Mouse (Mus musculus) lung, embryonic 14.5 days (tissue): Measurements from ENCODE around the gene Kcnf1. TPM values are rescaled to one million over a fixed set of nuclear protein-coding genes. Genes with fewer than 3 reads are reported as not detected.
"Not testable (repeated sequence)": the region's sequence is repeated elsewhere in the genome, so short reads cannot be mapped to it uniquely, and the experiment has no call there.

Source experiments
- ATAC-seq: fragments of 200-750 bp; cut with Nextera tagmentation; 2 replicates; pipeline ENCODE4 v1.8.0; 2017; ENCODE audit warnings: mild to moderate bottlenecking, moderate TSS enrichment, moderate library complexity; ENCODE audit not compliant: insufficient read depth
- DNase-seq: peaks from one replicate; pipeline ENCODE4 v3.0.0-alpha.2; 2015
- H3K27ac ChIP-seq: fragments of 300-500 bp; sonication (generic); 2 replicates; pipeline ENCODE4 v1.5.1; 2014; ENCODE audit warnings: low read depth, mild to moderate bottlenecking, moderate library complexity
- H3K27me3 ChIP-seq: fragments of 300-500 bp; sonication (generic); 2 replicates; pipeline ENCODE4 v1.6.1; 2014; ENCODE audit warnings: low read length, control low read depth; ENCODE audit not compliant: insufficient read depth
- H3K36me3 ChIP-seq: fragments of 300-500 bp; sonication (generic); 2 replicates; pipeline ENCODE4 v1.6.1; 2014; ENCODE audit warnings: control low read depth; ENCODE audit not compliant: insufficient read depth
- H3K4me1 ChIP-seq: fragments of 300-500 bp; sonication (generic); 2 replicates; pipeline ENCODE4 v1.6.1; 2014; ENCODE audit warnings: antibody characterized with exemption, control low read depth; ENCODE audit not compliant: insufficient read depth
- H3K4me2 ChIP-seq: fragments of 300-500 bp; sonication (generic); 2 replicates; pipeline ENCODE4 v1.6.1; 2014; ENCODE audit warnings: mild to moderate bottlenecking
- H3K4me3 ChIP-seq: fragments of 300-500 bp; sonication (generic); 2 replicates; pipeline ENCODE4 v1.5.1; 2014; ENCODE audit warnings: low read depth, low read length
- H3K9ac ChIP-seq: fragments of 300-500 bp; sonication (generic); 2 replicates; pipeline ENCODE4 v1.6.1; 2014
- H3K9me3 ChIP-seq: fragments of 300-500 bp; sonication (generic); 2 replicates; pipeline ENCODE4 v1.6.1; 2016; ENCODE audit warnings: low read depth, low read length, control low read depth
- CTCF ChIP-seq: IDR thresholded peaks from 2 replicates; pipeline ENCODE4 v1.5.1; 2016; ENCODE audit warnings: antibody characterized with exemption, low read depth
- WGBS: fragments of 180-500 bp; shearing (Covaris S2); extraction: QIAGEN DNeasy Blood & Tissue Kit; methylation state at CpG from one replicate; pipeline ENCODE4 v1.1.7; 2014; 5-methylcytosine and 5-hydroxymethylcytosine counted together
- polyA plus RNA-seq: library from polyadenylated mRNA; unstranded; fragments of >200 nt; fragmentation: Nextera tagmentation; extraction: Ambion mirVana; gene quantifications from 2 replicates; pipeline ENCODE4 v1.2.1, GENCODE M21; 2014

Gene Kcnf1
- polyA plus RNA-seq, 1 experiment from 2014 or later = 0.34 TPM

GRCm38 (mm10) chr12:17132243-17132642 lies 44.4 kb downstream of the Kcnf1 start:
- Histone ChIP-seq H3K4me1 (no peaks in the 10 kb centered on the region), H3K9me3 (no peaks in the 10 kb centered on the region), H3K4me3 (no peak overlapping the region), H3K27me3 (no peaks in the 10 kb centered on the region), H3K27ac (no peak overlapping the region), H3K36me3 (no peaks in the 10 kb centered on the region), H3K4me2 (no peak overlapping the region), H3K9ac (no peak overlapping the region)
- 68% methylated on average over 8 of the region's 8 CpGs for WGBS
- peak; percentile 3 for DNase-seq
- no peak for TF ChIP-seq CTCF
- no peak for ATAC-seq

- no peak overlapping the region for H3K27ac ChIP-seq
- H3K4me2 ChIP-seq = no peak overlapping the region
- no peaks in the 10 kb centered on the region for H3K4me1 ChIP-seq
- DNase-seq (no peak), ATAC-seq (no peak)
- no peak overlapping the region for H3K9ac ChIP-seq
- H3K27me3 ChIP-seq = no peaks in the 10 kb centered on the region
- H3K9me3 ChIP-seq = no peaks in the 10 kb centered on the region
- H3K4me3 ChIP-seq = no peak overlapping the region
- H3K36me3 ChIP-seq = no peaks in the 10 kb centered on the region
- no peak for TF ChIP-seq CTCF
- 88% methylated on average over 10 of the region's 10 CpGs for WGBS
Measured at GRCm38 (mm10) chr12:17131563-17131962, 45.1 kb downstream of the Kcnf1 start.

- 98% methylated on average over 11 of the region's 12 CpGs for WGBS
- H3K9ac ChIP-seq, ATAC-seq, H3K36me3 ChIP-seq, H3K27me3 ChIP-seq, H3K4me1 ChIP-seq, H3K4me3 ChIP-seq, DNase-seq, H3K27ac ChIP-seq, H3K4me2 ChIP-seq, H3K9me3 ChIP-seq: not testable (repeated sequence)
Measured at GRCm38 (mm10) chr12:17122881-17123280, 53.8 kb downstream of the Kcnf1 start.

Other genes with a start within 250 kb of the Kcnf1 start
- 3.7 and 3.8 TPM in 2 replicates for gene Pqlc3, start 176.5 kb downstream of the Kcnf1 start, polyA plus RNA-seq
- gene 2410004P03Rik, start 165.2 kb downstream of the Kcnf1 start, polyA plus RNA-seq = 0.26 and 0.29 TPM in 2 replicates
- gene Pdia6, start 89.7 kb upstream of the Kcnf1 start, polyA plus RNA-seq = 676 and 706 TPM in 2 replicates
- 0.97 and 1.0 TPM in 2 replicates for gene Atp6v1c2, start 152.5 kb upstream of the Kcnf1 start, polyA plus RNA-seq
- 27.0 and 30.0 TPM in 2 replicates for gene Nol10, start 171.6 kb upstream of the Kcnf1 start, polyA plus RNA-seq